Mouse (Mus musculus): Measurements from ENCODE around the gene Rabl6.

DNA sequence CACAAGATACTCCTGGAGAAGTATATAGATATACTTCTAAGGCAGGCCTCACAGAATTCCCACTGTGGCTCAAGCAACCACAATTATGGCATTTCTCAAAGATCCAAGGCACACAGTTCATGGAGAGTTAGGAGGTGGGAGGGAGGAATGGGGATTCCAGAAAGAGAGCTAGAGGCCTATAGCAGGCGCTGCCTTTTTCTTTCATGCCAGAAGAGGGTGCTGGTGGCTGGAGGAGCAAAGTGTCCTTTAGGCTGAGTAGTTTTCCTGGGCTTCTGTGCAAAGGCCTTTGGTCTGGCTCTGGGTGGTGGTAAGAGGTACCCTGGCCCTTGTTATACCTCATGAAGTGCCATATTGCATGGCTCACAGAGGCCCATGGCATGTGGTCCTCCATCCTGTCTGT is 25.7 kb upstream of the Rabl6 start:
- TF ChIP-seq CTCF (conservative IDR thresholded peaks at IDR 0.05; ENCODE audit: insufficient read depth, insufficient read length, low read depth, low read length) (peak; percentile 18; the same call in 1 of the 2 replicates), POLR2A (IDR thresholded peaks at IDR 0.05; ENCODE audit: low read depth, low read length) (no peak)
